Mouse (Mus musculus): ENCODE measurements around the gene Slc4a8.

Slc4a8 gene

GRCm38 (mm10) chr15:100732580-100732979 is 29.0 kb upstream of the Slc4a8 start:
- no peak for TF ChIP-seq GATA4 (IDR thresholded peaks at IDR 0.05; ENCODE audit: insufficient replicate concordance, low read length)

DNA sequence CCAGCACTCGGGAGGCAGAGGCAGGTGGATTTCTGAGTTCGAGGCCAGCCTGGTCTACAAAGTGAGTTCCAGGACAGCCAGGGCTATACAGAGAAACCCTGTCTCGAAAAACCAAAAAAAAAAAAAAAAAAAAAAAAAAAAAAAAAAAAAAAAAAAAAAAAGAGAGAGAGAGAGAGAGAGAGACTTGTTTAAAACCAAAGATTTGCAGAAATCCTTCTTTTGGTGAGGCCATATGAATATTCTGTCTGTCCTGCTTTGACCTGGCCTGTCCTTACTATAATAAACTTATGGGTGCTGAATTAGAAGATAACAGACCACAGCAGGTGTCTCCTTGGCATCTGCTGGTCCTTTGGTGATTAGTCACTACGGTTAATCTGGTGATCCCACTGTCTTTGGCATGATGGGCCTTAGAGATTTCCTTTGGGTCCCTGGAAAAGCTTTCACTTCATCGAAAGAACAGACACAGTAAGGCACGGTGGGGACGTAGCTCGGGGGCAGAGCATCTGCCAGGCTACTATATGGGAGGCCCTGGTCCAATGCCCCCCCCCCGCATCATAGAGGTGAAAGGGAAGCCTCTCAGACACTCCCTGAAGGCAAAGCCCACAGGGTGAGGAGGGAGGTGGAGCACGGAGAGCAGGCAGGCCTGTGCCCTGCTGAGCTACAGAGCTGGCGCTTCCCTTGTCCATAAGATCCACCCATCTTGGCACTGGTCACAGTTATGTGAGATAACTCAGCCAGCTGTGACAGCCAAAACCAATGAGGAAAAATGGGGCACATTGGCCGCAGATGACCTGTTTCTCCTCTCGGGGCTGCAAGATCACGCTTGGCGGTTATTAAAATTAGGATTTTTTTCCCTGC is 26.2 kb upstream of the Slc4a8 start:
- TF ChIP-seq GATA4 (IDR thresholded peaks at IDR 0.05; ENCODE audit: insufficient replicate concordance, low read length): no peak

- no peak for TF ChIP-seq GATA4 (IDR thresholded peaks at IDR 0.05; ENCODE audit: insufficient replicate concordance, low read length)
Measured at GRCm38 (mm10) chr15:100735953-100736300, 25.6 kb upstream of the Slc4a8 start.

DNA sequence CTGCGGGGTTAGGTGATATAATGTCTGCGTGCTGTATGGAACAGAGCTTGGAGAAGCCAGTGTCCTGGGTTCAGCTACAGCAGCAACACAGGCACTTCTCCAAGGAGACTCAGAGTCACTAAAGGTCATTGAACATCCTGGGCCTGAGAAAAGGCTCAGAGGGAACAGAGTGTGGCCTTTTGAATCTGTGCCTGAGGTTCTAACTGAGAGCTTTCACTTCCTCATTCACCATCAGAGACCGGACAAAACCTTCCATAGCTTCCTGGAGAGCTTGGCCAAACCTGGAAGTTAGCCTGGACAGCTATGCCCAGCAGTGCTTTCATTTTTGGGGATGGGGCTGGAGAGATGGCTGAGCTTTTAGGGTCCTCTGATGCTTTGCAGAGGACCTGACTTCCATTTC is 23.9 kb upstream of the Slc4a8 start:
- TF ChIP-seq GATA4 (IDR thresholded peaks at IDR 0.05; ENCODE audit: insufficient replicate concordance, low read length): no peak

GRCm38 (mm10) chr15:100738351-100738781 is 23.2 kb upstream of the Slc4a8 start:
- no peak for TF ChIP-seq GATA4 (IDR thresholded peaks at IDR 0.05; ENCODE audit: insufficient replicate concordance, low read length)

- TF ChIP-seq GATA4 (IDR thresholded peaks at IDR 0.05; ENCODE audit: insufficient replicate concordance, low read length): no peak
Measured at GRCm38 (mm10) chr15:100739442-100739841, 22.1 kb upstream of the Slc4a8 start.

- TF ChIP-seq GATA4 (IDR thresholded peaks at IDR 0.05; ENCODE audit: insufficient replicate concordance, low read length): no peak
Measured at GRCm38 (mm10) chr15:100743238-100743637, 18.3 kb upstream of the Slc4a8 start.

DNA sequence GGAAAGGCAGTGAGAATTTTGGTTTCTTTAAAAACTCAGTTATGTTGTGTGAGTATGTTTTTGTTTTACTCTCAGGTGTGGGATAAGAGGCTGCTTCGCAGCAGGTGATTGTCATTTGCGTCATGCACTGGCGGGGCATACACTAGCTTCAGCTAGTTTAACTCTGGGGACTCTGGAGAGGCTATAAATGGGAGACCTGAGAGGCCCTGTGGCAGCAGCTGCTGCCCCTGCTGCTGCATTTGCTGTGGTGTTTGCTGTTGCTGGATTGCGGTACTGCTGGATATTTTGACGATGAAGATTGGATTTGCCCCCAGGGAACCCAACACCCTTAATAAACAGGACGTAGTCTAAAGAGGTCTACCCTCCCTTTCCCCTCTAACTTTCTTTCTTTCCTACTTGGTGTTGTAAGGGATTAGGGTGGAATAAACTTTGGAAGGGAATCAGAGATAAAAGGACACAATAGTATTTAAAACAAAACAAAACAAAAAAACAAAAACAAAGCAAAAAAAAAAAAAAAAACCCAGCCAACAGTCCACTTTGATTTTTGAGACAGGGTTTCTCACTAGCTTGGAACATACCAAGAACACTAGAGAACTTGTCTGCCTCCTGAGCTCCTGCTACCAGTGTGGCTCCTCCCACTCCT is 14.9 kb upstream of the Slc4a8 start:
- no peak for TF ChIP-seq GATA4 (IDR thresholded peaks at IDR 0.05; ENCODE audit: insufficient replicate concordance, low read length)

DNA sequence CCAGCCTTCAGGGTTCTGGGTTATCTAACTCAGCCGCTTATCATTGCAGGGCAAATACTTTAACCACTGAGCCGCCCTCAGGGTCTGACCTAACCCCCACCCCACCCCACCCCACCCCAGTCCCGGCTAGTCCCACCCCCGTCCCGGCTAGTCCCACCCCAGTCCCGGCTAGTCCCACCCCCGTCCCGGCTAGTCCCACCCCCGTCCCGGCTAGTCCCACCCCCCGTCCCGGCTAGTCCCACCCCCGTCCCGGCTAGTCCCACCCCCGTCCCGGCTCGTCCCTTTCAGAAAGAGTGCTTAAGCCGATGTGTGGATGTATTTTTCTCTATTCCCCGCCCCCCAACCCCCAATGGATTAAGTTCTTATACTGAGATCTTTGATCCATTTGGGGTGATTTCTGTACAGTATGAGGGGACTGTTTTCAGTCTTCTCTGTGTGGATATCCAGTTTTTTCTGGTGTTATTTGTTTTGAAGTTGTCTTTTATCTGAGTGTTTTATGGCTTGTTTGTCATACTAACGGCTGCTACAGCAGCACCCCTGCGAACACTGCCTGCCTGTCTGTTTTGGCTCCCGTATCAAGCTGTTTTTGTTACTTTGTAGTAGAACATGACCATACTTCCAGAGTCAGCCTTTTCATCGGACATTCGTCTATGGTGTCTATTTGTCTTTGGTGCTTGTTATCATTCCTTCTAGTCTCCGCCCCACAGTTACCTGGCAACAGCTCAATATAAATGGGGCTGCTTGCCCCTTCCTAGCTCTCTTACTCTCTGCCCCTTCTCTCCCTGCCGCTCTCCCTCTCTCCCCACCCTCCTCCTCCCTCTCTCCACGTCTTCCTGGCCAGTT is 14.2 kb upstream of the Slc4a8 start:
- TF ChIP-seq GATA4 (IDR thresholded peaks at IDR 0.05; ENCODE audit: insufficient replicate concordance, low read length): no peak

GRCm38 (mm10) chr15:100748584-100748983 is 13.0 kb upstream of the Slc4a8 start:
- TF ChIP-seq GATA4 (IDR thresholded peaks at IDR 0.05; ENCODE audit: insufficient replicate concordance, low read length): no peak

- TF ChIP-seq GATA4 (IDR thresholded peaks at IDR 0.05; ENCODE audit: insufficient replicate concordance, low read length): no peak
Measured at GRCm38 (mm10) chr15:100749751-100750538, 11.6 kb upstream of the Slc4a8 start.

DNA sequence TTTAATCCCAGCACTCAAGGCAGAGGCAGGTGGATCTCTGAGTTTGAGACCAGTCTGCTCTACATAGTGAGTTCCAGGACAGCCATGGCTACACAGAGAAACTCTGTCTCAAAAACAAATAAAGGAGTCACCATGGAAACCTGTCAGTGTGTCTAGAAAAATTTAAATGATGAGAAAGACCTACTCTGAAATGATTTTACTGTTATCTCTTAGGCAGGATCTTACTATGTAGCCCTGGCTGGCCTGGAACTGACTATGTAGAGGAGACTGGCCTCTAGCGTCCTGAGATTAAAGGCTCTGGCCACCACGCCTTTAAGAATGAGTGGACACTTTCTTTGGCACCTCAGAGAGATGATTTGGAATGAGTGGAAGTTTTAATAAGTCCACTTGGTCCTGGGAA is 9.1 kb upstream of the Slc4a8 start:
- TF ChIP-seq GATA4 (IDR thresholded peaks at IDR 0.05; ENCODE audit: insufficient replicate concordance, low read length): no peak

- TF ChIP-seq GATA4 (IDR thresholded peaks at IDR 0.05; ENCODE audit: insufficient replicate concordance, low read length): no peak
Measured at GRCm38 (mm10) chr15:100753045-100753444, 8.5 kb upstream of the Slc4a8 start.

- no peak for TF ChIP-seq GATA4 (IDR thresholded peaks at IDR 0.05; ENCODE audit: insufficient replicate concordance, low read length)
Measured at GRCm38 (mm10) chr15:100754041-100754440, 7.5 kb upstream of the Slc4a8 start.

Data from liver, adult (tissue).